Mouse (Mus musculus) forebrain, embryonic 10.5 days (tissue): ENCODE results near the gene Gm42669. TPM values are rescaled to one million over a fixed set of nuclear protein-coding genes. Genes with fewer than 3 reads are reported as not detected.

ENCODE experiments used
- DNase-seq: peaks from one replicate; pipeline ENCODE4 v3.0.0-alpha.2; 2017; ENCODE audit warnings: low spot score; ENCODE audit errors: extremely low spot score
- H3K27ac ChIP-seq: fragments of 300-500 bp; sonication (generic); 2 replicates; pipeline ENCODE4 v1.5.1; 2016; ENCODE audit warnings: mild to moderate bottlenecking
- H3K27me3 ChIP-seq: fragments of 300-500 bp; sonication (generic); 2 replicates; pipeline ENCODE4 v1.6.1; 2016; ENCODE audit warnings: mild to moderate bottlenecking; ENCODE audit not compliant: poor library complexity, severe bottlenecking
- H3K36me3 ChIP-seq: fragments of 300-500 bp; sonication (generic); replicated peaks from 2 replicates; pipeline ENCODE4 v1.6.1; 2016; ENCODE audit warnings: mild to moderate bottlenecking, moderate library complexity
- H3K4me1 ChIP-seq: fragments of 300-500 bp; sonication (generic); 2 replicates; pipeline ENCODE4 v1.6.1; 2016
- H3K4me3 ChIP-seq: fragments of 300-500 bp; sonication (generic); 2 replicates; pipeline ENCODE4 v1.5.1; 2016; ENCODE audit warnings: mild to moderate bottlenecking, moderate library complexity
- H3K9me3 ChIP-seq: fragments of 300-500 bp; sonication (generic); 2 replicates; pipeline ENCODE4 v1.6.1; 2016; ENCODE audit warnings: mild to moderate bottlenecking, moderate library complexity
- WGBS: fragments of 180-500 bp; shearing (Covaris S2); methylation state at CpG from one replicate; pipeline ENCODE4 v1.1.7; 2016; 5-methylcytosine and 5-hydroxymethylcytosine counted together
- polyA plus RNA-seq: library from polyadenylated mRNA; unstranded; fragments of >200 nt; fragmentation: Nextera tagmentation; extraction: Ambion mirVana; gene quantifications from 2 replicates; pipeline ENCODE4 v1.2.1, GENCODE M21; 2016

Gm42669 gene
- 0.31 and 0.41 TPM in 2 replicates for polyA plus RNA-seq

DNA sequence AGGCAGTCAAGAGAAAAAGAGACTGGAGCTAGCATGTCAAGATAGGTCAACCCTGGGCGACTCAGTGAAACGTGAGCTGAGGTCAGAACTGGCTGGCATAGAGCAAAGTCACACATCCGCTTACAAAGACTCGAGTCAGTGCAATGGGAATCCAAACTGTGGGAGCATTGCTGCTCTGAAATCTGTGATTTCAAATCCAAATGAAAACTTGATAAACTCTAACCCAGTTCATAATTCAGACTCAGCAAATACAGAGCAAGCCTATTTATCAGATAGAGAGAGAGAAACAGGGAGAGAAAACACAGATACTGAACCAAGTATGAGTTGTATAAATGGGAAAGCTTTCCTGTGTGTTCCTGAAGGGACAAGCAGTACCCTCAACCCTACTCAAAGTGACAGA lies at the start of gene Gm42669:
Gm42669 (plus strand) TSS at position 301 of the 400 bp plus-strand sequence.
- no peak for DNase-seq
- Histone ChIP-seq H3K9me3 (no peaks in the 10 kb centered on the region), H3K27me3 (no peaks in the 10 kb centered on the region), H3K4me1 (no peaks in the 10 kb centered on the region), H3K4me3 (no peak within 1 kb of the TSS), H3K27ac (no peak within 1 kb of the TSS), H3K36me3 (peaks cover 21% of the 10 kb centered on the region; the same call in 1 of the 2 replicates)
- WGBS: 85% methylated on average over 4 of the region's 4 CpGs

DNA sequence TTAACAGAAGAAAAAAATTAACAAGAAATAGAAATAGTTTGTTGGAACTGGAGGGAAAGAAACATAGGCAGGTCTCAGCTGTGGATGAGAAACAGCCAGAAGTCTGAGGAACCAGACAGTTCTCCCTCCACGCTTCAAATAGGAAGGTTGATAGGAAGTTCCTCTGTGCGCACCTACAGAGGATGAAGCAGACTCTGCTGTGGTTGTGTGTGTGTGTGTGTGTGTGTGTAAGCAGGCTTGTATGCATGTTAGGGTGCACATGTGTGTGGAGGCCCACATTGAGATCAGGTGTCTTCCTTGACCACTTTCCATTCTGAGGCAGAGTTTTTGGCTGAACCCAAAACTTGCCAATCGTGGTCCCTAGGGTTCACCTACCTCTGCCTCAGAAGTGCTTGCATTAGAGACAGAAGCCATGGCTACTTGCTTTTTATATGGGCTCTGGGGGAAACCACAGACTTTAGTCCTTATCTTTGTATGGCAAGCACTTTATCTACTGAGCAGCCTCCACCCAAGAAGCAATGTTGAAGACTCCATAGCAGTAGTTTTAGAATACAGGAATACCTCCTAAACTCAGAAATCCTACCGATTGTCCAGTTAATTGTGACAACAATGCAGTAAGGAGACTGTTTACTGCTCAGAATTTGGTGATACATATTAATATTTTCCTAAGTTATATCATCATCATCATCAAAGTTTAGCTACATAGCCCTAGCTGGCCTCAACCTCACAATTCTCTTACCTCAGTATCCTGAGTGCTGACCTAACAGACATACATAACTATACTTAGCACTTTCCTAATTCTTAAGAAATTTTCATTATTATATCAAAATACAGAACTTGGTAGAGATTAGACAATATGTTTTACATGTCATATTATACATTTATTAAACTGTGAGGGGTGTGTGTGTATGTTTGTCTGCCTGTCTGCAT lies 45.0 kb upstream of the Gm42669 start:
- H3K4me3 ChIP-seq: no peak overlapping the region
- no peaks in the 10 kb centered on the region for H3K9me3 ChIP-seq
- H3K4me1 ChIP-seq: peaks cover 12% of the 10 kb centered on the region
- no peak overlapping the region for H3K27ac ChIP-seq
- 92% methylated on average over 4 of the region's 4 CpGs for WGBS
- no peak for DNase-seq
- no peaks in the 10 kb centered on the region for H3K27me3 ChIP-seq
- H3K36me3 ChIP-seq: no peaks in the 10 kb centered on the region

DNA sequence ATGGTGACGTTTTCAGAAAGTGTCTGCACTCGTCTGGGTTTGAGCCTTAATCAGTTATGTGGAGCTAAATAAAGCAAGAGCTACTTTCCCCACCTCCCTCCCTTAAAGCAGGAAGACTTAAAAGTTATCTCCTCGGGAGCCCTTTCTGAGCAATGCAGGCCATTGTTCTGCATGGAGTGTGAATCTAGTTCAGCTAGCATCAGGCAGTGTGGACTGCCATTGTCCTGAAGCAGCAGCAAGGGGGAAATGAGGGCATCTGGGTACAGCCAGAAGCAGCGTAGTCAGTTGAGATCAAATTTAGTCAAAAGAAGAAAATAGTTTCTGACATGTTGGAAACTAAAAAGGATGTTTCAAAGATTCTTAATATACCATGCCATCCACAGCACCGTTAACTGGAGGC lies 40.9 kb upstream of the Gm42669 start:
- peaks cover 12% of the 10 kb centered on the region for H3K4me1 ChIP-seq
- no peak overlapping the region for H3K4me3 ChIP-seq
- 33% methylated on average over 5 of the region's 5 CpGs for WGBS
- H3K27ac ChIP-seq: no peak overlapping the region
- no peak for DNase-seq
- H3K27me3 ChIP-seq: no peaks in the 10 kb centered on the region
- no peaks in the 10 kb centered on the region for H3K9me3 ChIP-seq
- no peaks in the 10 kb centered on the region for H3K36me3 ChIP-seq

DNA sequence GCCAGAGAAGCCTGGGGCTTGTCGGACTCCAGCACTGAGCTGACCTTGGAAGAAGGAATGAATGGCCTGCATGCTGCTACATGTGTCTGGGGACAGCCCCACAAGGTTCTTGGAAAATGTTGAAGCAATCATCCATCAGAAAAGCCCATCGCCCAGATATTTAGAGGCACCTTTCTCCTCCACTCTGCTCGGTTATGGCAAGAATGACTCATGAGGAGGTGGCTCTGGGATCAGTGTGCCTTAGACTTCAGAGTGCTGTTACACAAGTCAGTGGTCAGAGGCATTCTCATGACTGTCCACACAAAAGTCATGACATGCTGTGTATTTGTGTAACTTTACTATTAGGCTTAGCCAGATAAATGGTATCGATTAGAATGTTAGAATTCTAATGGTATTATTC lies 40.3 kb upstream of the Gm42669 start:
- Histone ChIP-seq H3K4me3 (no peak overlapping the region), H3K4me1 (peaks cover 12% of the 10 kb centered on the region), H3K27ac (no peak overlapping the region), H3K27me3 (no peaks in the 10 kb centered on the region), H3K9me3 (no peaks in the 10 kb centered on the region), H3K36me3 (no peaks in the 10 kb centered on the region)
- WGBS: 68% methylated on average over 4 of the region's 4 CpGs
- DNase-seq: no peak

DNA sequence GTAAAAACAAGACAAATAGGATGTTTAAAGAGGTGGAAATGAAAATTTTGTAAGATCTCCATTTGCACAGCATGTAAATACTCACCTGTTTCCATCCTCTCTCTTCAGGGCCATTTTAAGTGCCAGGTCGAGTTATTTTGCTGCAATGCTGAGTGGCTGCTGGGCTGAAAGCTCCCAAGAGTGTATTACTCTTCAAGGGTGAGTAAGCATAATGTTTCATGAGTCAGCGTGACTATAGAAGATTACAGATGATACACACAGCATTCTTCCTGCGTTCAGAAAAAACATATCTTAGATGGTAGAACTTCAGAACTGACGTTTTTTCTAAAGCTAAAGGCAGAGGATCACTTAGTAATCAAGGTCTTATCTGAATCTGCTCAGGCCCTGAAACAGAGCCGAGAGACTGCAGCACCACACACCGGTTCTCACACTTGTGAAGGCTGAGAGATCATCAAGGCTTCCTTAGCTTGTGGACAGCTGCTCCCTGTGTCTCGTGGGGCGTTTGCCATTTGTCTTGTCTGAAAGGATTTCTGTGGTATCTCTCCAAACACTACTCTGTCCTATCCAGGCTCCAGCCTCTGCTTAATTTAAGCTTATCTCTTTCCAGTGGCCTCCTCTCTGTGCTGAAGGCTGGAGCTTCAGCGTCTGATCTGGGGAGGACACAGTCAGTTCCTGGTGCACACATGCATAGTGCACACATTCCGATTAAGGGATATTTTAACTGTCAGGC lies 36.7 kb upstream of the Gm42669 start:
- Histone ChIP-seq H3K4me1 (peaks cover 12% of the 10 kb centered on the region), H3K27ac (no peak overlapping the region), H3K4me3 (no peak overlapping the region), H3K27me3 (no peaks in the 10 kb centered on the region), H3K36me3 (peaks cover 7% of the 10 kb centered on the region; the same call in 1 of the 2 replicates), H3K9me3 (no peaks in the 10 kb centered on the region)
- no peak for DNase-seq
- WGBS: 86% methylated on average over 10 of the region's 10 CpGs

DNA sequence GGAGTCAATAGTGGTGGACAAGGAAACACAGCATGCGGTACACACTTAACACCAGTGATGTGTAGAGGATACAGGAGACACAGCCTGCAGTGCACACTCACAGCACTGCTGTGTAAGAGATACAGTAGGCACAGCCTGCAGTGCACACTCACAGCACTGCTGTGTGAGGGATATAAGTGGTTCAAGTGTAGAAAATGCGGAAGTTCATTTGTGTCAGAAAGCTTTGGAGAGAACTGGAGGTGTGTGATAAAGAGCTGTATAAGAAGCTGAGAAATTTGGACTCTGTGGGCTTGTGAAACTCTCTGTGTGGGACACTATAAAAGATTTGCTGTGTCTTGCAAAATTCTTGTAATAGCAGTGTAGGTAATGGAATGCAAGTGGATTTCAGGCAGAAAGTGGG lies 27.2 kb upstream of the Gm42669 start:
- H3K4me3 ChIP-seq: no peak overlapping the region
- H3K4me1 ChIP-seq: no peaks in the 10 kb centered on the region
- no peak overlapping the region for H3K27ac ChIP-seq
- no peaks in the 10 kb centered on the region for H3K9me3 ChIP-seq
- WGBS: 97% methylated on average over 2 of the region's 2 CpGs
- H3K36me3 ChIP-seq: 0 out of 2 replicates have a peak, but pooled peaks cover 3% of the 10 kb centered on the region
- no peaks in the 10 kb centered on the region for H3K27me3 ChIP-seq
- DNase-seq: no peak

DNA sequence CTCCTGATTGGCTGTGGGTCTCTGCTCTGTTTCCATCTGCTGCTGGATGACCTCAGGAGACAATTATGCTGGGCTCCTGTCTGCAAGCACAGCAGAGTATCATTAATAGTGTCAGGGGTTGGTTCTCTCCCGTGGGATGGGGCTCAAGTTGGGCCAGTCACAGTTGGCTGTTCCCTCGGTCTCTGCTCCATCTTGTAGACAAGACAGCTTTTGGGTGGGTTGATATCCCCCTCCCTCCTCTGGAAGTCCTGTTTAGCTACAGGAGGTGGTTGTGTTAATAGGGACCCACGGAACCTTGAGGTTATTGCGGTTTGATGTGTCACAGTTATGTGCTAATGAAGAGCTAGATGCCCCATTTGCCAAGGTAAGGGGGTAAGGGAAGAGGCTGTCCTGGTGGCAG lies 18.4 kb upstream of the Gm42669 start:
- Histone ChIP-seq H3K36me3 (0 out of 2 replicates have a peak, but pooled peaks cover 3% of the 10 kb centered on the region), H3K4me1 (no peaks in the 10 kb centered on the region), H3K27me3 (no peaks in the 10 kb centered on the region), H3K9me3 (no peaks in the 10 kb centered on the region), H3K4me3 (no peak overlapping the region), H3K27ac (no peak overlapping the region)
- no peak for DNase-seq
- WGBS: 87% methylated on average over 4 of the region's 4 CpGs

DNA sequence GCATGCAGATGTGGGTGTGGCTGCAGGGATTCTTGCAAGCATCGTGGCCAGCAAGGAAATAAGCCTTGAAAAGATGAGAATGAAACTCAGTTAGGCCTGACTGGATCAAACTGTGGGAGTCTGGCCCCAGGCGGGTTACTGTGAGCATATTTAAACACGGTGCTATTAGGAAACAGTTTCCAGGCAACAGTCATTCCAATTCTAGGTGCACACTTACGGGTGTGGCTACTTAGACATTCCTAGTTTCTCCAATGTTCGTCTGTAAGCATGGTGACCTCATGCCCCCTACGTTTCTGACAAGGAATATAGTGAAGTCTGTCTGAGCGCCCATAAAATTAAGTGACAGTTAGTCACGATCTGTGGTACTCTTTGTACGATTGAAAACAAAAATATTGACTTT lies 16.4 kb upstream of the Gm42669 start:
- DNase-seq: no peak
- Histone ChIP-seq H3K9me3 (no peaks in the 10 kb centered on the region), H3K4me1 (no peaks in the 10 kb centered on the region), H3K27me3 (no peaks in the 10 kb centered on the region), H3K36me3 (peaks cover 8% of the 10 kb centered on the region), H3K27ac (no peak overlapping the region), H3K4me3 (no peak overlapping the region)
- WGBS: 89% methylated on average over 9 of the region's 9 CpGs

DNA sequence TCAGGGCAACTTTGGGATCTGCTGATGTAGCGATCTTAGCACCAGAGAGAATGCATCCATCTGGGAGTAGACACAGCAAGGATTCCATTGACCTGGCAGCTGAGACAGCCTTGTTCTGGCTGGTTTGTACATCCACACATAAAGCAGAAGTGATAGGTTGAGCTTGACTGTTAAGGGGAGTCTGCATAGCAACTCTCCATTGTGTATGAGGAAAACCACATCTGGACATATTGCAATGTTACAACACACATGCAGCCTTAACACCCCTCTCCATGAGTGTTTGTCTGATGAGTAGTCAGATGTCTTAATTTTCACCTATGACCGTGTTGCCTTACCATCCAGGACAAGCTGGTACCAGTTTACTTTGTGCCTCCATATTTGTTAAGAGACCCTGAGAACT lies 14.9 kb upstream of the Gm42669 start:
- no peak overlapping the region for H3K27ac ChIP-seq
- peaks cover 2% of the 10 kb centered on the region for H3K4me1 ChIP-seq
- no peaks in the 10 kb centered on the region for H3K9me3 ChIP-seq
- DNase-seq: no peak
- H3K36me3 ChIP-seq: peaks cover 8% of the 10 kb centered on the region
- 93% methylated on average over 2 of the region's 2 CpGs for WGBS
- no peak overlapping the region for H3K4me3 ChIP-seq
- H3K27me3 ChIP-seq: no peaks in the 10 kb centered on the region

DNA sequence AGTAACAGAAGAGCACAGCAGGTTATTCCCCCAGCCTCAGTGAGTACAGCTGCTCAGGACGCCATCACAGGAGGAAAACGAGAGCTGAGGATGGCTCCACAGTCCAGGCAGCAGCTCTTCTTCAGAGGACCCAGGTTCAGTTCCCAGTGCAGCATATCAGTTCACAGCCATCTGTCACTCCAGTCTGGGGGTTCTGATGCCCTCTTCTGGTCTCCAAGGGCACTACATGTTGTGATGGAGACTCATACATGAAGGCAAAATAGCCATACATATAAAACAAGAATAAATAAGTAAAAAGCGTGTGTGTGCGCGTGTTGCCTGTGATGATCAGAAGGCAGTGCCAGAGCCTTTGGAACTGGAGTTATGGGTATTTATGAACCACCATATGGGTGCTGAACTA lies 12.7 kb upstream of the Gm42669 start:
- WGBS: 96% methylated on average over 5 of the region's 5 CpGs
- DNase-seq: no peak

DNA sequence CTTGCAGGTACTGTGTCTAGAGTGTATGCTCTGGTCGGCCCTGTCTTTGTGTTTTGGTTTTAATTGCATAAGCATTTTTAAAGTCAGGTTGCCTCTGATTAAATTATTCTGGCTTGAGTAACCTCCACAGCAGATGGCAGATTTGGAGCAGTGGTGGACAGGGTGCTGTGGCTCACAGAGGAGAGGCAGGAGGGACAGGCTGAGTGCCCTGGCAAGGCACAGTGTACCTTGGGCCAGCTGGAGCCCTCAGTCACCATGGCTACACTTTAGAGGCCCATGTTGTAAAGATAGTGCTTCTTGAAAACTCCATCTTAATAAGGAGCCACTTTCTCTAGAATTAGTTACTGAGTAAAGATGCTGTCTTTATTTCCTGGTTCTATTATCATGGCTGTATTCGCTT lies 11.4 kb upstream of the Gm42669 start:
- H3K4me3 ChIP-seq: no peak overlapping the region
- peaks cover 20% of the 10 kb centered on the region for H3K4me1 ChIP-seq
- WGBS: 92% methylated on average over 2 of the region's 2 CpGs
- no peak overlapping the region; the same call in 1 of the 2 replicates for H3K27ac ChIP-seq
- peaks cover 8% of the 10 kb centered on the region for H3K36me3 ChIP-seq
- DNase-seq: no peak
- H3K27me3 ChIP-seq: no peaks in the 10 kb centered on the region
- no peaks in the 10 kb centered on the region for H3K9me3 ChIP-seq

More for the DNA sequence above, 12.7 kb upstream of the Gm42669 start:
- Histone ChIP-seq H3K27me3 (no peaks in the 10 kb centered on the region), H3K4me3 (no peak overlapping the region), H3K36me3 (peaks cover 8% of the 10 kb centered on the region), H3K9me3 (no peaks in the 10 kb centered on the region), H3K4me1 (peaks cover 20% of the 10 kb centered on the region), H3K27ac (no peak overlapping the region)

DNA sequence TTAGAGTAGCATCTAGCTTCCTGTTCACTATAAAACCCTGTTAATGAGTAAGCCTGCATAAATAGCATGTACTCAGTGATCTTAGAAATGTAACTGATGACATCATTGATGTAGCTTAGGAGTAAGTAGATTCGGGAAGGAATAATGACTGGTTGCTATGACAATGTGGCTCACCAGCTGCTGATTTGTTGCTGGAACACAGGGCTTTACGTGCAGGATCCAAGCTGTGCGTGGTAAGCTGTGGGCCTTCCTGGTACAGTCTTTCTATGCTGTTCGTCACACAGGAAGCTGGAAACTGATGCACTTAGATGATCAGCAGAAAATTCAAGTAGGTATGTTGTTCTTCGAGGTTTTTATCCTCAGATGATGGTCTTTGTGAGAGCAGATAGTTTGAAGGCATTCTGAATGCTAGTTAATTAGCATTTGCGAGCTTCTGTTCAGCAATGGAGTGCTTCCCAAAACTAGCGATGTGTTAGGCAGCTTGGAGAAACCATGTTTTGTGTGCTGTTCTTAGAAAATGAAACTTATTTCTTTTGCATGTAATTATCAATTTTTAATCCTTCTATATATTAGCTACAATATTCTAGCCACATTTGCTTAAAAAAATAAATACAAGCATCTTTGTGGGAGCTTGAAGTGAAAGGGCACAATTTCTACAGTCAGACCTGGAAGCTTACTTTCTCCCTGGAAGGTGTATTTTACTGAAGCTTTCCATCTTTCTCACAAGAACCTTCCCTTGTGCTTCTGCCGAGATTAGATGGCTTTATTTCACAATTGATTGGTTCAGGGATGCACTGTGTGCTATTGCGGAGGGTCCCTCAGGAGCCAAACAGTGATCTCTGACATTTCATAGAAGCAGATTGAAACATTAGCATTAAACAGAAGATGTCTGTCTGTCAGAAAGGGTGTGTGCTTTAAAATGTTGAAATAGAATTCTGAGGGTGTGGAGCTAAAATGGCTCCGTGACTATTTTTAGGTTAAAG lies 9.6 kb upstream of the Gm42669 start:
- peak overlapping the region; percentile 72 for H3K27ac ChIP-seq
- peak; percentile 49 for DNase-seq
- H3K4me1 ChIP-seq: peaks cover 20% of the 10 kb centered on the region
- no peaks in the 10 kb centered on the region for H3K27me3 ChIP-seq
- H3K9me3 ChIP-seq: no peaks in the 10 kb centered on the region
- peak overlapping the region; percentile 31; the same call in 1 of the 2 replicates for H3K4me3 ChIP-seq
- 59% methylated on average over 10 of the region's 10 CpGs for WGBS
- H3K36me3 ChIP-seq: peaks cover 5% of the 10 kb centered on the region
